In genomic region chr2:26315925-26316311, GRCm38 (mm10) we compare ENCODE assay signal across 8 mouse cellular contexts. TPM values are rescaled to one million over a fixed set of nuclear protein-coding genes. Genes with fewer than 3 reads are reported as not detected.
DNase-seq lines count a peak whose midpoint lies in the region; TF ChIP-seq lines count a peak whose summit lies in the region.

No protein-coding gene starts in this region.

- peak overlapping the region; percentile 83 for H3K4me3 ChIP-seq in spleen, adult 2 months (ENCODE audit: extremely low read depth, insufficient read depth, insufficient read length)
- peak overlapping the region; percentile 54 for H3K4me3 ChIP-seq in kidney, adult 2 months (ENCODE audit: insufficient read depth, low read depth, low read length)
- H3K4me3 ChIP-seq in lung, adult 2 months (replicated peaks; ENCODE audit: extremely low read depth, low read depth, low read length): peak overlapping the region; percentile 76
- H3K4me3 ChIP-seq in olfactory bulb, adult 2 months (ENCODE audit: insufficient read depth, low read depth, low read length): peak overlapping the region; percentile 85

- no peak for DNase-seq in spleen, adult 2 months (ENCODE audit: low read depth in 1 of 2, low spot score in 2 of 2)
- DNase-seq in spleen, postnatal 36 days (ENCODE audit: low spot score in 2 of 2): no peak
- peak; percentile 93 for DNase-seq in cerebellum, adult 9-11 months
- DNase-seq in heart, adult 18-20 months: peak; percentile 59 to 72
- peak; percentile 62 for DNase-seq in kidney, adult 2 months
- peak; percentile 63 for DNase-seq in lung, adult 2 months
- no peak for DNase-seq in embryo, embryonic 11 days

- H3K36me3 ChIP-seq in spleen, adult 2 months (ENCODE audit: control insufficient read depth, insufficient read depth, low read length): no peaks in the 10 kb centered on the region
- no peaks in the 10 kb centered on the region for H3K36me3 ChIP-seq in kidney, adult 2 months (ENCODE audit: control insufficient read depth, insufficient read depth, low read length)

- 11% methylated on average over 11 of the region's 11 CpGs for WGBS in spleen, adult 2 months
- WGBS in kidney, adult 2 months: 4% methylated on average over 11 of the region's 11 CpGs
- 1% methylated on average over 11 of the region's 11 CpGs for WGBS in lung, adult 2 months
- under 1% methylated on average over 11 of the region's 11 CpGs for WGBS in olfactory bulb, adult 2 months

- H3K27me3 ChIP-seq in spleen, adult 2 months (ENCODE audit: control insufficient read depth, insufficient read depth, low read length): no peaks in the 10 kb centered on the region
- no peaks in the 10 kb centered on the region for H3K27me3 ChIP-seq in kidney, adult 2 months (replicated peaks; ENCODE audit: control insufficient read depth, insufficient read depth, low read length)

- TF ChIP-seq CTCF in spleen, adult 2 months (IDR thresholded peaks at IDR 0.05; ENCODE audit: extremely low read depth, insufficient read depth, insufficient read length, insufficient replicate concordance): no peak
- TF ChIP-seq CTCF in kidney, adult 2 months (conservative IDR thresholded peaks at IDR 0.05; ENCODE audit: insufficient read depth, insufficient read length, low read depth, low read length): no peak
- no peak for TF ChIP-seq CTCF in lung, adult 2 months (IDR thresholded peaks at IDR 0.05; ENCODE audit: insufficient read depth, low read length)
- no peak for TF ChIP-seq CTCF in olfactory bulb, adult 2 months (IDR thresholded peaks at IDR 0.05; ENCODE audit: insufficient read depth, low read depth, low read length)

- H3K4me1 ChIP-seq in spleen, adult 2 months (ENCODE audit: control insufficient read depth, insufficient read depth, insufficient read length): peaks cover 10% of the 10 kb centered on the region
- no peaks in the 10 kb centered on the region for H3K4me1 ChIP-seq in kidney, adult 2 months (ENCODE audit: control insufficient read depth, insufficient read depth, low read length)
- H3K4me1 ChIP-seq in lung, adult 2 months (ENCODE audit: control insufficient read depth, insufficient read depth, low read length): peaks cover 9% of the 10 kb centered on the region
- H3K4me1 ChIP-seq in olfactory bulb, adult 2 months (ENCODE audit: control insufficient read depth, insufficient read depth, low read length): peaks cover 59% of the 10 kb centered on the region

- peak overlapping the region; percentile 32; the same call in 1 of the 2 replicates for H3K27ac ChIP-seq in spleen, adult 2 months (ENCODE audit: insufficient read depth, low read length)
- peak overlapping the region; percentile 19 for H3K27ac ChIP-seq in kidney, adult 2 months (ENCODE audit: insufficient read depth, low read depth, low read length)
- peak overlapping the region; percentile 83 for H3K27ac ChIP-seq in olfactory bulb, adult 2 months (ENCODE audit: insufficient read depth, low read depth, low read length)

- no peak for TF ChIP-seq POLR2A in spleen, adult 2 months (IDR thresholded peaks at IDR 0.05; ENCODE audit: low read depth, low read length)
- TF ChIP-seq POLR2A in kidney, adult 2 months (IDR thresholded peaks at IDR 0.05; ENCODE audit: low read depth, low read length): no peak
- no peak for TF ChIP-seq POLR2A in lung, adult 2 months (IDR thresholded peaks at IDR 0.05; ENCODE audit: borderline replicate concordance, extremely low read depth, low read depth, low read length)
- TF ChIP-seq POLR2A in olfactory bulb, adult 2 months (IDR thresholded peaks at IDR 0.05; ENCODE audit: insufficient read depth, low read depth, low read length): no peak

RNA-seq across cellular contexts. Expression of gene Gpsm1, which starts 0.6 kb away (rescaled TPM):
- polyA plus RNA-seq in spleen, adult 2 months (2012; rRNA removed): 17.7 and 21.1 TPM in 2 replicates
- 100 to 1,000 TPM; 175 to 238 TPM for total RNA-seq in heart, adult 18-20 months (2021)
- 9.3 and 13.1 TPM in 2 replicates for polyA plus RNA-seq in kidney, adult 2 months (2012; rRNA removed)
- polyA plus RNA-seq in lung, adult 2 months (2012; rRNA removed): 49.9 and 56.2 TPM in 2 replicates
- polyA plus RNA-seq in olfactory bulb, adult 2 months (2012; ENCODE audit: insufficient read depth, insufficient read length, low replicate concordance, missing spikeins): 357 TPM in 1 of 2 replicates, not detected in the other

RNA-seq across cellular contexts. Expression of gene Ccdc187, which starts 21.6 kb away (rescaled TPM):
- polyA plus RNA-seq in spleen, adult 2 months (2012; rRNA removed): not detected in 2 replicates
- total RNA-seq in heart, adult 18-20 months (2021): under 1 TPM; 0.05 to 0.13 TPM
- 0.02 and 0.12 TPM in 2 replicates for polyA plus RNA-seq in kidney, adult 2 months (2012; rRNA removed)
- 6.6 and 7.9 TPM in 2 replicates for polyA plus RNA-seq in lung, adult 2 months (2012; rRNA removed)
- not detected in 2 replicates for polyA plus RNA-seq in olfactory bulb, adult 2 months (2012; ENCODE audit: insufficient read depth, insufficient read length, low replicate concordance, missing spikeins)

RNA-seq across cellular contexts. Expression of gene Dnlz, which starts 36.0 kb away (rescaled TPM):
- polyA plus RNA-seq in spleen, adult 2 months (2012; rRNA removed): 13.4 and 20.0 TPM in 2 replicates
- total RNA-seq in heart, adult 18-20 months (2021): 10 to 100 TPM; 24.5 to 25.3 TPM
- 26.9 and 28.8 TPM in 2 replicates for polyA plus RNA-seq in kidney, adult 2 months (2012; rRNA removed)
- 16.3 and 16.4 TPM in 2 replicates for polyA plus RNA-seq in lung, adult 2 months (2012; rRNA removed)
- not detected in 2 replicates for polyA plus RNA-seq in olfactory bulb, adult 2 months (2012; ENCODE audit: insufficient read depth, insufficient read length, low replicate concordance, missing spikeins)

RNA-seq across cellular contexts. Expression of gene Card9, which starts 44.8 kb away (rescaled TPM):
- polyA plus RNA-seq in spleen, adult 2 months (2012; rRNA removed): 11.9 and 17.7 TPM in 2 replicates
- total RNA-seq in heart, adult 18-20 months (2021): 1 to 10 TPM in 1 of 2 experiments, under 1 TPM in 1; 0.89 to 1.1 TPM
- polyA plus RNA-seq in kidney, adult 2 months (2012; rRNA removed): 2.1 and 2.5 TPM in 2 replicates
- polyA plus RNA-seq in lung, adult 2 months (2012; rRNA removed): 27.1 and 30.6 TPM in 2 replicates
- not detected in 2 replicates for polyA plus RNA-seq in olfactory bulb, adult 2 months (2012; ENCODE audit: insufficient read depth, insufficient read length, low replicate concordance, missing spikeins)

Comparison
In these comparisons a context has a peak if more than half of its experiments do, and no peak if none do; other contexts are left out.
1. DNase-seq: peak in cerebellum, adult 9-11 months (single experiment), heart, adult 18-20 months (2 of 2), kidney, adult 2 months (single experiment) and lung, adult 2 months (single experiment); none in spleen, adult 2 months (0 of 2), spleen, postnatal 36 days (0 of 2) and embryo, embryonic 11 days (single experiment).
2. H3K27ac ChIP-seq: peak in every context shown above with its lines; median percentile 83 in olfactory bulb, adult 2 months; 32 in spleen, adult 2 months; 19 in kidney, adult 2 months.
3. RNA of gene Dnlz, which starts 36.0 kb away (polyA plus RNA-seq): 26.9 to 28.8 TPM in kidney, adult 2 months, 16.3 to 16.4 TPM in lung, adult 2 months and 13.4 to 20.0 TPM in spleen, adult 2 months; not detected in olfactory bulb, adult 2 months; every median in the first group is over 10 times any median in the second.
4. Peak in every context shown above with its lines, with median percentiles within 50 percentile points of each other: H3K4me3 ChIP-seq.